Mouse (Mus musculus): ENCODE measurements around the gene Fam229a. TPM values are rescaled to one million over a fixed set of nuclear protein-coding genes. Genes with fewer than 3 reads are reported as not detected.
A peak's percentile ranks its signal among the peaks of the same experiment; 100 is the strongest.

Fam229a gene
- polyA plus RNA-seq, 1 experiment from 2014 or later, result 0.88 TPM

DNA sequence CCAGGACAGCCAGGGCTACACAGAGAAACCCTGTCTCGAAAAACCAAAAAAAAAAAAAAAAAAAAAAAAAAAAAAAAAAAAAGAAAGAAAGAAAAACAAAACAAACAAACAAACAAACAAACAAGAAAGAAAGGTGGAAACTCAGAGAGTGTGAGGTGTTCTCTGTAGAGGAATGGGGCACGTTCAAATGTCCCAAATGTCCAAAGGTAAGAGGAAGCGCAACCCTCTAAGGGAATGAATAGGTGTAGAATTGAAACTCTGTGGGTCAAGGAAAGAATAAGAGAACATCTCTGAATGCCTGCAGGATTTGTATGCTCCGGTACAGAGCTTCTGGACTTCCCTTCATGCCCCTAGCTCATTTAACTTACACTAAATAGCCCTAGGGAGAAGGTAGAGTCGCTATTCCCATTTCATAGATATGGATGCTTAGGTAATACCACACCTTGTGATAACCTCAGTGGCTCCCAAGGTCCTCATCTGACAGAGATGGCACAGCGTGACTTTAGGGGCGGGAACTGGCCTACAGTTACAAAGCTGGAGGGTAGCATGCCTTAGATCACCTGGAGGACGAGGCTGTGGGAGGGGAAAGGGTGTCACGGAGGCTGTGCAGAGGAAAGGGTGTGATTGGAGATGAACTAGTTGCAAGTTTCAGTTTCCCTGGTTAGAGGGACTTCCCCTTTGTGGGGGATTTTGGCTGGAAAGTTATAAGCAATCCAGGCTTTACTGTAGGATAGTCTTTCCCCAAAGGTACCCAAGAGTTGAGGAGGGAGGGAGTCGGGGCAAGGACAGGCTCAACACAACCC lies 16.6 kb downstream of the Fam229a start:
- Histone ChIP-seq H3K4me1 (ENCODE audit: insufficient read depth) (peaks cover 22% of the 10 kb centered on the region), H3K4me3 (ENCODE audit: low read depth, low read length) (no peak overlapping the region), H3K27me3 (ENCODE audit: insufficient read depth, low read length) (no peaks in the 10 kb centered on the region), H3K9me3 (ENCODE audit: low read length) (no peaks in the 10 kb centered on the region), H3K27ac (ENCODE audit: low read depth) (no peak overlapping the region), H3K9ac (replicated peaks) (no peak overlapping the region; the same call in 1 of the 2 replicates), H3K4me2 (ENCODE audit: low read depth, low read length) (0 out of 2 replicates have a peak overlapping the region, but pooled peaks have one; percentile 7), H3K36me3 (replicated peaks; ENCODE audit: insufficient read depth, low read length) (no peaks in the 10 kb centered on the region)
- TF ChIP-seq CTCF (IDR thresholded peaks at IDR 0.05; ENCODE audit: low read depth) (no peak), EP300 (IDR thresholded peaks at IDR 0.05; ENCODE audit: low read depth) (no peak)
- 50% methylated on average over 9 of the region's 10 CpGs for WGBS (ENCODE audit: insufficient replicate concordance)
- ATAC-seq, result no peak
- DNase-seq, result no peak

DNA sequence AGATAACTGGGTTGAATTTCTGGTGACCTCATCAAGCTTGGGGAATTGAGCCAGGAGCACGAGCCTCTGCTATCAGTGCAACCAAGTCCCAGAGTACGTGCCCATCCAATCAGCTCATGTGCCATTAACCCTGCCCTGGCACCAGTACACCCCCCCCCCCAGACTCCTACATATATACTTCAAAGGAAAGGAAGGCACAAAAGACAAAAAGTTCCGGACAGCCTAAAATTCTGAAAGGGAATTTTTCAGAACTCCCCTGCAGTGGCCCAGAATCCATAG lies 17.2 kb downstream of the Fam229a start:
- DNase-seq (no peak), ATAC-seq (no peak)
- Histone ChIP-seq H3K9ac (replicated peaks) (no peak overlapping the region), H3K27me3 (ENCODE audit: insufficient read depth, low read length) (peaks cover 3% of the 10 kb centered on the region; the same call in 1 of the 2 replicates), H3K4me3 (ENCODE audit: low read depth, low read length) (no peak overlapping the region), H3K9me3 (ENCODE audit: low read length) (no peaks in the 10 kb centered on the region), H3K4me2 (ENCODE audit: low read depth, low read length) (no peak overlapping the region), H3K4me1 (ENCODE audit: insufficient read depth) (peaks cover 17% of the 10 kb centered on the region), H3K27ac (ENCODE audit: low read depth) (no peak overlapping the region), H3K36me3 (replicated peaks; ENCODE audit: insufficient read depth, low read length) (no peaks in the 10 kb centered on the region)
- TF ChIP-seq EP300 (IDR thresholded peaks at IDR 0.05; ENCODE audit: low read depth), result no peak
- no peak for TF ChIP-seq CTCF (IDR thresholded peaks at IDR 0.05; ENCODE audit: low read depth)
- 39% methylated on average over 3 of the region's 3 CpGs for WGBS (ENCODE audit: insufficient replicate concordance)

DNA sequence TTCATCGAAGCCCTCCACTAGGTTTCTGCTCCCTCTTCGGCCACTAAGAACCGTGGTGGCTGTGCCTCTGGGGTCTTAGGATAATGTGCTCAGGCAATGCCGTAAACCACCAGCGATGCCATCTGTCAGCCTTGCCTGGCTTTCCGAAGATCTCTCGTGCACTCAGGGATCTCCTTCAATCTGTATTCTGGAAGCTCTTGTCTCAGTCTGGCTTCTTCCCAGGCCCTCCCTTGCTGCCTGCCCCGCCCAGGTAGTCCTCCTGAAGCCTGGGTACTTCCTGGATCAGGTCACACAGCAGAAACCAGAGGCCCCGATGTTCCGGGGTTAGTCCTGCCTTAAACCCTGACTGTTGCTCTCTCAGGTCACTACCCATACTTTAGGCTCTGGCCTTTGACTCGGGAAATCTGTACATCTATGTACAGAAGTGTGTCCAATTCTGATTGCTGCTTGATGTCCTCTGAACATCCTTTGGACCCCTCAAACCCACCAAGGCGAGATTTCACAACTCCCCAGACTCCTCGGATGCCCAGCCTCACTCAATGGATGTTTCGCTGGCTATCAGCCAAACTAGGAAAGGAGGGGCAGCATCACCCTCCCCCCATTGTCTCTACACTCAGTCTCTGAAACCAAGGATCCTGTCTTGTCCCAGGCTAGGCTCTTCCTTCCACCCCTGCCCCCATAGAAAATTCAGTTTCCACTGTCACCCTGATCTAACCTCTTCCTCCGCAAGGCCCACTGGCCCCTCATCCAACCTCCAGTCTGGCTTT lies 18.0 kb downstream of the Fam229a start:
- no peak for ATAC-seq
- Histone ChIP-seq H3K4me1 (ENCODE audit: insufficient read depth) (peaks cover 18% of the 10 kb centered on the region), H3K27me3 (ENCODE audit: insufficient read depth, low read length) (peaks cover 4% of the 10 kb centered on the region; the same call in 1 of the 2 replicates), H3K4me2 (ENCODE audit: low read depth, low read length) (no peak overlapping the region), H3K9me3 (ENCODE audit: low read length) (no peaks in the 10 kb centered on the region), H3K9ac (replicated peaks) (no peak overlapping the region), H3K36me3 (replicated peaks; ENCODE audit: insufficient read depth, low read length) (no peaks in the 10 kb centered on the region), H3K27ac (ENCODE audit: low read depth) (no peak overlapping the region), H3K4me3 (ENCODE audit: low read depth, low read length) (no peak overlapping the region)
- TF ChIP-seq CTCF (IDR thresholded peaks at IDR 0.05; ENCODE audit: low read depth) (no peak), EP300 (IDR thresholded peaks at IDR 0.05; ENCODE audit: low read depth) (no peak)
- WGBS (ENCODE audit: insufficient replicate concordance), result 63% methylated on average over 15 of the region's 15 CpGs
- DNase-seq, result no peak

DNA sequence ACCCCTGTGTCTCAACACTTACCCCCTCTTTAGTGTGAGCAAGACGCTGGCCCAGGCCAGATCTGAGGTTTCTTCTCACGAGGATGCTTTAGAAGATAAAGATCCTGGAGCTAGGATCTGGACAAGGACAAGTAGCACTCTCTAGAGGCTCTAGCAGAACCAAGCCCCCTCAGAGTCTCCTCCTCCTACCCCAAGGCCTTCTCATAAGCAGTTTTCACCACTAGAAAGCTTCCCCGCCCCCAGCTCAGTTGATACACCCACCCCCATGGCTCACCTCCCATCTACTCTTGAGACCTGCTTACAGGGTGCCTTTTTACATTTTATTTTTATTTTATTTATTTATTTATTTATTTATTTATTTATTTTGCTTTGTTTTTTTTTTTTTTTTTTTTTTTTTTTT lies 18.7 kb downstream of the Fam229a start:
- Histone ChIP-seq H3K36me3 (replicated peaks; ENCODE audit: insufficient read depth, low read length) (no peaks in the 10 kb centered on the region), H3K4me2 (ENCODE audit: low read depth, low read length) (no peak overlapping the region), H3K27me3 (ENCODE audit: insufficient read depth, low read length) (peaks cover 8% of the 10 kb centered on the region; the same call in 1 of the 2 replicates), H3K27ac (ENCODE audit: low read depth) (no peak overlapping the region), H3K9ac (replicated peaks) (no peak overlapping the region), H3K4me3 (ENCODE audit: low read depth, low read length) (no peak overlapping the region), H3K9me3 (ENCODE audit: low read length) (no peaks in the 10 kb centered on the region), H3K4me1 (ENCODE audit: insufficient read depth) (peaks cover 19% of the 10 kb centered on the region)
- TF ChIP-seq EP300 (IDR thresholded peaks at IDR 0.05; ENCODE audit: low read depth) (no peak), CTCF (IDR thresholded peaks at IDR 0.05; ENCODE audit: low read depth) (no peak)
- DNase-seq (no peak), ATAC-seq (no peak)
- WGBS (ENCODE audit: insufficient replicate concordance), result 66% methylated on average over 3 of the region's 3 CpGs

DNA sequence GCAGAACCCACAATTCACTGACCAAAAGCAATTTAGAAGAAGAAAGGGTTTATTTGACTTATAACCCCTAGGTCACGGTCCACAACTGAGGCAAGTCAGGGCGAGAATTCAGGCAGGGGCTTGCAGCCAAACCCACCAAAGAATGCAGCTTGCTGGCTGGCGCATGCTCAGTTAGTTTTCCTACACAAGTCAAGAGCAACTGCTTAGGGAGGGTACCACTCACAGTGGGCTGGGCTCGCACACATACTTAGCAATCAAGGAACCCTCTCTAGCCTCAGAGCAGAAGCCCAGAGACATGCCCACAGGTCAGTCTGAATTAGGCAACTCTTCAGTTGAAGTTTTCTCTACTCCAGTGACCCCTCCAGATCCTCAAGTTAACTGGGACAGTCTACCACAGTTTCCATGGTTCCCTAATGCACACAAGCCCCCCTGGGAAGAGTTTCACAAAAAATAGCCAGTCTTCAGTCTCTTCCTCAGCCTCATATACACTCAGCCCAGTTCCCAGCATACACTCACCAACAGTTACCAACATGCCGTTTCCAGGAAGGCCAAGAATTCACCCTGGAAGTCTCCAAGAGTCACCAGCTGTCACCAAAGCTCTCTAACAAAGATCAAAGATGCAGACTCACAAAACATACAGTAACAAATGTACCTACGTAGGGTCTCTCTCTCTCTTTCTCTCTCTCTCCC lies 19.9 kb downstream of the Fam229a start:
- peaks cover 19% of the 10 kb centered on the region for H3K4me1 ChIP-seq (ENCODE audit: insufficient read depth)
- no peak for TF ChIP-seq EP300 (IDR thresholded peaks at IDR 0.05; ENCODE audit: low read depth)
- TF ChIP-seq CTCF (IDR thresholded peaks at IDR 0.05; ENCODE audit: low read depth), result no peak
- no peak overlapping the region for H3K4me3 ChIP-seq (ENCODE audit: low read depth, low read length)
- no peaks in the 10 kb centered on the region for H3K9me3 ChIP-seq (ENCODE audit: low read length)
- no peaks in the 10 kb centered on the region for H3K36me3 ChIP-seq (replicated peaks; ENCODE audit: insufficient read depth, low read length)
- peaks cover 8% of the 10 kb centered on the region; the same call in 1 of the 2 replicates for H3K27me3 ChIP-seq (ENCODE audit: insufficient read depth, low read length)
- no peak for ATAC-seq
- DNase-seq, result no peak
- H3K27ac ChIP-seq (ENCODE audit: low read depth), result no peak overlapping the region
- 69% methylated on average over 6 of the region's 6 CpGs for WGBS (ENCODE audit: insufficient replicate concordance)
- no peak overlapping the region for H3K4me2 ChIP-seq (ENCODE audit: low read depth, low read length)
- H3K9ac ChIP-seq (replicated peaks), result no peak overlapping the region

Measured in liver, postnatal 0 days (tissue).